Mouse (Mus musculus): ENCODE measurements around the gene Alg11.
A peak's percentile ranks its signal among the peaks of the same experiment; 100 is the strongest.

Gene Alg11

GRCm38 (mm10) chr8:22060446-22060889 is at the start of gene Alg11:
Gene Alg11 (plus strand): TSS chr8:22060721.
- DNase-seq (ENCODE audit: low read depth, low spot score), result peak; percentile 97

GRCm38 (mm10) chr8:22013034-22013707 is 47.4 kb upstream of the Alg11 start:
- no peak for DNase-seq (ENCODE audit: low read depth, low spot score)

GRCm38 (mm10) chr8:22017731-22018130 is 42.8 kb upstream of the Alg11 start:
- DNase-seq (ENCODE audit: low read depth, low spot score), result no peak

- no peak for DNase-seq (ENCODE audit: low read depth, low spot score)
These were observed 41.0 kb upstream of the Alg11 start for GRCm38 (mm10) chr8:22019498-22019897.

- no peak for DNase-seq (ENCODE audit: low read depth, low spot score)
These were observed 38.3 kb upstream of the Alg11 start for GRCm38 (mm10) chr8:22022244-22022643.

GRCm38 (mm10) chr8:22025241-22025640 is 35.3 kb upstream of the Alg11 start:
- DNase-seq (ENCODE audit: low read depth, low spot score), result no peak

GRCm38 (mm10) chr8:22028973-22029372 is 31.5 kb upstream of the Alg11 start:
- no peak for DNase-seq (ENCODE audit: low read depth, low spot score)

- no peak for DNase-seq (ENCODE audit: low read depth, low spot score)
These were observed 29.5 kb upstream of the Alg11 start for GRCm38 (mm10) chr8:22030990-22031389.

- no peak for DNase-seq (ENCODE audit: low read depth, low spot score)
These were observed 24.4 kb upstream of the Alg11 start for GRCm38 (mm10) chr8:22036137-22036536.

GRCm38 (mm10) chr8:22037022-22037421 is 23.5 kb upstream of the Alg11 start:
- no peak for DNase-seq (ENCODE audit: low read depth, low spot score)

- DNase-seq (ENCODE audit: low read depth, low spot score), result no peak
These were observed 20.9 kb upstream of the Alg11 start for GRCm38 (mm10) chr8:22039468-22040152.

- no peak for DNase-seq (ENCODE audit: low read depth, low spot score)
These were observed 20.4 kb upstream of the Alg11 start for GRCm38 (mm10) chr8:22040153-22040509.

GRCm38 (mm10) chr8:22042515-22042914 is 18.0 kb upstream of the Alg11 start:
- no peak for DNase-seq (ENCODE audit: low read depth, low spot score)

- no peak for DNase-seq (ENCODE audit: low read depth, low spot score)
These were observed 16.8 kb upstream of the Alg11 start for GRCm38 (mm10) chr8:22043706-22044105.

GRCm38 (mm10) chr8:22047699-22048464 is 12.6 kb upstream of the Alg11 start:
- DNase-seq (ENCODE audit: low read depth, low spot score), result peak; percentile 40

GRCm38 (mm10) chr8:22054674-22055491 is 5.6 kb upstream of the Alg11 start:
- no peak for DNase-seq (ENCODE audit: low read depth, low spot score)

- no peak for DNase-seq (ENCODE audit: low read depth, low spot score)
These were observed 5.0 kb upstream of the Alg11 start for GRCm38 (mm10) chr8:22055492-22055877.

- no peak for DNase-seq (ENCODE audit: low read depth, low spot score)
These were observed 3.7 kb upstream of the Alg11 start for GRCm38 (mm10) chr8:22056850-22057249.

- DNase-seq (ENCODE audit: low read depth, low spot score), result no peak
These were observed 2.2 kb upstream of the Alg11 start for GRCm38 (mm10) chr8:22058368-22058767.

GRCm38 (mm10) chr8:22059153-22059738 is 1.3 kb upstream of the Alg11 start:
- no peak for DNase-seq (ENCODE audit: low read depth, low spot score)

- peak; percentile 19 for DNase-seq (ENCODE audit: low read depth, low spot score)
These were observed 588 bp upstream of the Alg11 start, which contains the start of gene Atp7b for GRCm38 (mm10) chr8:22059821-22060445. Gene Atp7b (minus strand): TSS chr8:22060305.

Measured in forelimb bud, embryonic 11.5 days (tissue).